Mouse (Mus musculus) CD4-positive, CD25-positive, alpha-beta regulatory T cell, adult 2 months (primary cell): Measurements from ENCODE around the gene Lrrc75a.
"Not testable (repeated sequence)": the region's sequence is repeated elsewhere in the genome, so short reads cannot be mapped to it uniquely, and the experiment has no call there.

ENCODE experiments used
- DNase-seq: peaks from one replicate; pipeline ENCODE4 v3.0.0-alpha.2; 2012; ENCODE audit warnings: low read depth, low spot score

Lrrc75a gene

GRCm38 (mm10) chr11:62647661-62648590 lies at the start of gene Lrrc75a:
Gene Lrrc75a, minus strand, starts transcription at chr11:62648523.
- DNase-seq, result peak; percentile 9

GRCm38 (mm10) chr11:62695126-62695525 lies 46.8 kb upstream of the Lrrc75a start:
- no peak for DNase-seq

- peak; percentile 88 for DNase-seq
Measured at GRCm38 (mm10) chr11:62693299-62694184, 45.2 kb upstream of the Lrrc75a start.

GRCm38 (mm10) chr11:62691592-62691991 lies 43.3 kb upstream of the Lrrc75a start:
- no peak for DNase-seq

GRCm38 (mm10) chr11:62679954-62680353 lies 31.6 kb upstream of the Lrrc75a start:
- no peak for DNase-seq

- DNase-seq, result peak; percentile 60
Measured at GRCm38 (mm10) chr11:62678778-62679354, 30.5 kb upstream of the Lrrc75a start.

GRCm38 (mm10) chr11:62676290-62676596 lies 27.9 kb upstream of the Lrrc75a start:
- DNase-seq, result no peak

GRCm38 (mm10) chr11:62675480-62676289 lies 27.4 kb upstream of the Lrrc75a start:
- peak; percentile 81 for DNase-seq

- DNase-seq, result no peak
Measured at GRCm38 (mm10) chr11:62670006-62670405, 21.7 kb upstream of the Lrrc75a start.

GRCm38 (mm10) chr11:62669471-62669870 lies 21.1 kb upstream of the Lrrc75a start:
- no peak for DNase-seq

GRCm38 (mm10) chr11:62668986-62669385 lies 20.7 kb upstream of the Lrrc75a start:
- no peak for DNase-seq

GRCm38 (mm10) chr11:62664250-62664649 lies 15.9 kb upstream of the Lrrc75a start:
- DNase-seq, result no peak

- no peak for DNase-seq
Measured at GRCm38 (mm10) chr11:62660885-62661284, 12.6 kb upstream of the Lrrc75a start.

GRCm38 (mm10) chr11:62652080-62652479 lies 3.8 kb upstream of the Lrrc75a start:
- no peak for DNase-seq

GRCm38 (mm10) chr11:62651563-62651962 lies 3.2 kb upstream of the Lrrc75a start:
- DNase-seq, result no peak

- not testable (repeated sequence) for DNase-seq
Measured at GRCm38 (mm10) chr11:62649803-62650202, 1.5 kb upstream of the Lrrc75a start.

GRCm38 (mm10) chr11:62648591-62649391 lies 468 bp upstream of the Lrrc75a start, which contains the start of gene Mmgt2:
Gene Mmgt2, plus strand, starts transcription at chr11:62648664.
- DNase-seq, result peak; percentile 96

GRCm38 (mm10) chr11:62646958-62647515 lies 1.3 kb downstream of the Lrrc75a start:
- DNase-seq, result no peak

GRCm38 (mm10) chr11:62646495-62646843 lies 1.9 kb downstream of the Lrrc75a start:
- DNase-seq, result no peak
